Mouse (Mus musculus): ENCODE measurements around the gene Il12rb1.

- no peak for TF ChIP-seq CTCF (IDR thresholded peaks at IDR 0.05; ENCODE audit: borderline replicate concordance, insufficient read depth, low read depth, low read length)
- no peak for TF ChIP-seq POLR2A (IDR thresholded peaks at IDR 0.05; ENCODE audit: borderline replicate concordance, insufficient read depth, low read length)
These were observed 24.8 kb downstream of the Il12rb1 start for GRCm38 (mm10) chr8:70833018-70833482.
